ENCODE assay signal across 8 mouse cellular contexts in the genomic region with DNA sequence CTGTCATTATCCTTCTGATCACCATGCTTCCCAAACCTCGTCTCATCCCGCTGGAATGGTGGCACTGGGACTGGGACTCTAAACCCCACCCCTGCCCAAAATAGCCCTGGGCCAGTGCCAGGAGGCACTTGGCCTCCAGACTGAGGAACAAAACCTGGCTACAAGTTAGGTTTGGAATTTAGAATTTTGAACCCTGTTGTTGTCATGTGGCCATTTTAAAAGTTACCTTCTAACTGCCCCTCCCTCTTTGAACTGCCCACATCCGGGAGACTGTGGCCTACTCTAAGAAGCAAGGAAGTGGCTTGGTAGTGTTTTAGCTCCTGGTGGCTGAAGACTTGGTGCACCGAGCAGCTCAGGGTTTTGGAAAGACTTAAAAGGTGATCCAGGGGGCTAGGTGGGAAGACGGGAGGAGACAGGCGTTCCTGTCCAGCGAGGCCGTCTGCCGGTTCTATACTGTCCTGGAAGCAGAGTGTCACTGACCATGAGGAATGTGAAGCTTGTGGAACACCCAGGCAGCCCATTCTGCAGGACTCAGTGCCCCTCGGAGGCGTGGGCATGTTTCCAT. TPM values are rescaled to one million over a fixed set of nuclear protein-coding genes. Genes with fewer than 3 reads are reported as not detected.
A peak's percentile ranks its signal among the peaks of the same experiment; 100 is the strongest.
DNase-seq lines count a peak whose midpoint lies in the region; ATAC-seq and TF ChIP-seq lines count a peak whose summit lies in the region.
"Had no signal": no experiment of that assay in that cellular context is flagged by ENCODE, and none has a peak within 500 bp of the region (broad histone marks: within the 10 kb centered on the region; RNA-seq: fewer than 3 reads in every experiment).

No protein-coding gene starts in this region.

- ATAC-seq in heart, embryonic 16.5 days (replicated peaks; ENCODE audit: extremely low read depth, insufficient read depth, low FRiP score), result peak; percentile 62

- peak; percentile 64 for DNase-seq in lung, postnatal 10 days
- DNase-seq in lung, adult 2 months, result no peak
- DNase-seq in adrenal gland, postnatal 25 days, result peak; percentile 47
- no peak for DNase-seq in layer of hippocampus, postnatal 14 days (ENCODE audit: low spot score in 2 of 2)
- no peak for DNase-seq in urinary bladder, adult 2 months (ENCODE audit: low spot score)

- H3K4me3 ChIP-seq in lung, adult 2 months (replicated peaks; ENCODE audit: extremely low read depth, low read depth, low read length), result no peak overlapping the region
- H3K4me3 ChIP-seq in heart, embryonic 16.5 days (ENCODE audit: low read length), result peak overlapping the region; percentile 57
- peak overlapping the region; percentile 32 for H3K4me3 ChIP-seq in small intestine, adult 2 months (ENCODE audit: low read depth, low read length)
- H3K4me3 ChIP-seq: erythroblast, embryonic 14.5 days had no signal

- peaks cover 6% of the 10 kb centered on the region for H3K36me3 ChIP-seq in heart, embryonic 16.5 days (ENCODE audit: control insufficient read depth, insufficient read depth)
- no peaks in the 10 kb centered on the region; the same call in 1 of the 2 replicates for H3K36me3 ChIP-seq in small intestine, adult 2 months (ENCODE audit: control insufficient read depth, insufficient read depth, low read length)

- peak overlapping the region; percentile 73 for H3K9ac ChIP-seq in heart, embryonic 16.5 days (ENCODE audit: low read length)

- H3K27me3 ChIP-seq in heart, embryonic 16.5 days (ENCODE audit: control insufficient read depth, insufficient read depth, low read length), result no peaks in the 10 kb centered on the region
- no peaks in the 10 kb centered on the region for H3K27me3 ChIP-seq in small intestine, adult 2 months (ENCODE audit: control insufficient read depth, insufficient read depth, low read length)

- no peak for TF ChIP-seq POLR2A in lung, adult 2 months (IDR thresholded peaks at IDR 0.05; ENCODE audit: borderline replicate concordance, extremely low read depth, low read depth, low read length)
- TF ChIP-seq POLR2A in small intestine, adult 2 months (IDR thresholded peaks at IDR 0.05; ENCODE audit: low read depth, low read length), result no peak

- TF ChIP-seq CTCF in lung, adult 2 months (IDR thresholded peaks at IDR 0.05; ENCODE audit: insufficient read depth, low read length), result no peak
- TF ChIP-seq CTCF in small intestine, adult 2 months (IDR thresholded peaks at IDR 0.05; ENCODE audit: extremely low read depth, insufficient read length, insufficient replicate concordance, low read depth, low read length), result no peak

- no peaks in the 10 kb centered on the region for H3K9me3 ChIP-seq in heart, embryonic 16.5 days (replicated peaks; ENCODE audit: control insufficient read depth, low read length)

- WGBS in lung, adult 2 months, result 68% methylated on average over 11 of the region's 11 CpGs
- 35% methylated on average over 11 of the region's 11 CpGs for WGBS in heart, embryonic 16.5 days
- WGBS in small intestine, adult 2 months, result 76% methylated on average over 11 of the region's 11 CpGs

- peak overlapping the region; percentile 93 for H3K27ac ChIP-seq in heart, embryonic 16.5 days (ENCODE audit: low read length)
- H3K27ac ChIP-seq in small intestine, adult 2 months (ENCODE audit: insufficient read depth, low read depth, low read length), result no peak overlapping the region

- H3K4me1 ChIP-seq in lung, adult 2 months (ENCODE audit: control insufficient read depth, insufficient read depth, low read length), result no peaks in the 10 kb centered on the region
- peaks cover 17% of the 10 kb centered on the region for H3K4me1 ChIP-seq in heart, embryonic 16.5 days (ENCODE audit: control insufficient read depth, insufficient read depth, low read length)
- H3K4me1 ChIP-seq in small intestine, adult 2 months (ENCODE audit: control insufficient read depth, insufficient read depth, insufficient read length, low read length), result no peaks in the 10 kb centered on the region

- peak overlapping the region; percentile 65 for H3K4me2 ChIP-seq in heart, embryonic 16.5 days (ENCODE audit: low read depth, low read length)

RNA-seq across cellular contexts. Expression of a gene that starts 13.4 kb away (rescaled TPM):
- polyA plus RNA-seq in lung, adult 2 months (2012; rRNA removed), result 14.6 and 18.5 TPM in 2 replicates
- 22.9 and 31.3 TPM in 2 replicates for total RNA-seq in adrenal gland, postnatal 25 days (2021)
- polyA plus RNA-seq in heart, embryonic 16.5 days (2015; fragmentation: Nextera tagmentation; extraction: Ambion mirVana), result 41.7 and 49.3 TPM in 2 replicates
- 5.1 TPM in 2 replicates for polyA plus RNA-seq in small intestine, adult 2 months (2012; rRNA removed)
- total RNA-seq in layer of hippocampus, postnatal 14 days (2021), result 10 to 100 TPM; 84.0 to 85.6 TPM
- 13.5 and 14.7 TPM in 2 replicates for polyA plus RNA-seq in urinary bladder, adult 2 months (2012; rRNA removed)

RNA-seq across cellular contexts. Expression of a gene that starts 13.5 kb away (rescaled TPM):
- 19.7 and 33.2 TPM in 2 replicates for polyA plus RNA-seq in lung, adult 2 months (2012; rRNA removed)
- total RNA-seq in adrenal gland, postnatal 25 days (2021), result 46.9 TPM in 2 replicates
- polyA plus RNA-seq in heart, embryonic 16.5 days (2015; fragmentation: Nextera tagmentation; extraction: Ambion mirVana), result 38.1 and 42.5 TPM in 2 replicates
- polyA plus RNA-seq in small intestine, adult 2 months (2012; rRNA removed), result 5.3 and 9.0 TPM in 2 replicates
- total RNA-seq in layer of hippocampus, postnatal 14 days (2021), result 10 to 100 TPM; 51.0 to 52.8 TPM
- polyA plus RNA-seq in urinary bladder, adult 2 months (2012; rRNA removed), result 68.9 and 69.1 TPM in 2 replicates

RNA-seq across cellular contexts. Expression of a gene that starts 27.8 kb away (rescaled TPM):
- 33.3 and 37.4 TPM in 2 replicates for polyA plus RNA-seq in lung, adult 2 months (2012; rRNA removed)
- 42.7 and 53.0 TPM in 2 replicates for total RNA-seq in adrenal gland, postnatal 25 days (2021)
- polyA plus RNA-seq in heart, embryonic 16.5 days (2015; fragmentation: Nextera tagmentation; extraction: Ambion mirVana), result 50.9 and 53.0 TPM in 2 replicates
- 38.8 and 78.6 TPM in 2 replicates for polyA plus RNA-seq in small intestine, adult 2 months (2012; rRNA removed)
- 10 to 100 TPM; 47.0 to 54.0 TPM for total RNA-seq in layer of hippocampus, postnatal 14 days (2021)
- 36.9 and 46.8 TPM in 2 replicates for polyA plus RNA-seq in urinary bladder, adult 2 months (2012; rRNA removed)

RNA-seq across cellular contexts. Expression of a gene that starts 42.8 kb away (rescaled TPM):
- 23.6 and 30.2 TPM in 2 replicates for polyA plus RNA-seq in lung, adult 2 months (2012; rRNA removed)
- total RNA-seq in adrenal gland, postnatal 25 days (2021), result 53.5 and 59.8 TPM in 2 replicates
- 22.8 and 26.3 TPM in 2 replicates for polyA plus RNA-seq in heart, embryonic 16.5 days (2015; fragmentation: Nextera tagmentation; extraction: Ambion mirVana)
- polyA plus RNA-seq in small intestine, adult 2 months (2012; rRNA removed), result 8.0 and 8.2 TPM in 2 replicates
- total RNA-seq in layer of hippocampus, postnatal 14 days (2021), result 10 to 100 TPM; 38.8 TPM
- polyA plus RNA-seq in urinary bladder, adult 2 months (2012; rRNA removed), result 45.0 and 47.1 TPM in 2 replicates

Comparison
In these comparisons a context has a peak if more than half of its experiments do, and no peak if none do; other contexts are left out.
1. DNase-seq: peak in lung, postnatal 10 days (single experiment) and adrenal gland, postnatal 25 days (single experiment); none in lung, adult 2 months (single experiment), layer of hippocampus, postnatal 14 days (0 of 2) and urinary bladder, adult 2 months (single experiment).